Mouse (Mus musculus) spleen, adult 2 months (tissue): ENCODE results near the gene Cdc42bpa.

Experiments used
- CTCF ChIP-seq: fragments of 200-500 bp; IDR thresholded peaks from 2 replicates; pipeline ENCODE4 v1.5.1; 2011; ENCODE audit warnings: mild to moderate bottlenecking, inconsistent platforms; ENCODE audit not compliant: insufficient read depth, insufficient read length, insufficient replicate concordance; ENCODE audit errors: extremely low read depth
- POLR2A ChIP-seq: fragments of 200-500 bp; IDR thresholded peaks from 2 replicates; pipeline ENCODE4 v1.6.1; 2011; ENCODE audit warnings: low read depth, low read length, inconsistent platforms

DNA sequence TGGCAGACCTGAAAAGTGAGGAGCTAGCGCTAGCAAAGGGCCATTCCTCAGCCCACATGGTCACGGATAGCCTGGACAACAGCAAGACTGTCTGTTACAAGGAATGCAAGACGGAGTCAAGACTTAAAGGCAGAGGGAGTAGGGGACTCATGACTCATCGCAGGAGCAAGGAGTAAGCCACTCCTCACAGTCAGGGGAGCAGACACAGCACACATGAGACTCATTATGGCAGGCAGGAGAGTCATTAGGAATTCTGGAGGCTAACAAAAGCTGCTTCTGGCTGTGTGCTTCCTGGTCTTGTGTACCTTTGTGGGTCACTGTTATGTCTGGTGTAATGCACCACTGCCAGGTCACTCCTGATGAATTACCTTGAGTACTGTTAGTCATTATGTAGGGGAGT is 178.9 kb downstream of the Cdc42bpa start:
- TF ChIP-seq POLR2A (no peak), CTCF (no peak)
